Mouse (Mus musculus) ES-Bruce4 (cell line): Measurements from ENCODE around the gene Acadm. TPM values are rescaled to one million over a fixed set of nuclear protein-coding genes. Genes with fewer than 3 reads are reported as not detected.

Experiments
- H3K27ac ChIP-seq: 2 replicates; pipeline ENCODE4 v1.5.1; 2012; ENCODE audit warnings: low read length, inconsistent platforms; ENCODE audit not compliant: insufficient read depth
- H3K27me3 ChIP-seq: 2 replicates; pipeline ENCODE4 v1.6.1; 2012; ENCODE audit warnings: mild to moderate bottlenecking, low read length, inconsistent platforms; ENCODE audit not compliant: control insufficient read depth, poor library complexity, insufficient read depth, severe bottlenecking
- H3K36me3 ChIP-seq: 2 replicates; pipeline ENCODE4 v1.6.1; 2012; ENCODE audit warnings: inconsistent platforms, mild to moderate bottlenecking, low read length, moderate library complexity; ENCODE audit not compliant: control insufficient read depth, poor library complexity, insufficient read depth, severe bottlenecking
- H3K4me1 ChIP-seq: one replicate; pipeline ENCODE4 v1.8.1; 2011; ENCODE audit warnings: low read length; ENCODE audit not compliant: control insufficient read depth, insufficient read depth
- H3K4me3 ChIP-seq: 2 replicates; pipeline ENCODE4 v1.5.1; 2011; ENCODE audit warnings: low read depth, mild to moderate bottlenecking, low read length
- H3K9ac ChIP-seq: 2 replicates; pipeline ENCODE4 v1.6.1; 2012; ENCODE audit warnings: low read depth, mild to moderate bottlenecking, inconsistent platforms; ENCODE audit not compliant: poor library complexity, severe bottlenecking
- H3K9me3 ChIP-seq: replicated peaks from 2 replicates; pipeline ENCODE4 v1.6.1; 2012; ENCODE audit warnings: mild to moderate bottlenecking, low read length, inconsistent platforms; ENCODE audit not compliant: control insufficient read depth, poor library complexity, insufficient read depth, severe bottlenecking
- CTCF ChIP-seq: IDR thresholded peaks from one replicate; pipeline ENCODE4 v1.8.1; 2011; ENCODE audit warnings: low read depth, low read length
- EP300 ChIP-seq: IDR thresholded peaks from 2 replicates; pipeline ENCODE4 v1.6.1; 2011; ENCODE audit warnings: low read depth, low read length; ENCODE audit not compliant: insufficient read depth
- POLR2A ChIP-seq: IDR thresholded peaks from one replicate; pipeline ENCODE4 v1.8.1; 2011; ENCODE audit warnings: low read length; ENCODE audit not compliant: insufficient read depth
- polyA plus RNA-seq: library from polyadenylated mRNA; stranded (reverse); fragments of >200 nt; gene quantifications from 2 replicates; pipeline ENCODE4 v1.2.4, GENCODE M21; 2011; ENCODE audit warnings: low read depth; ENCODE audit not compliant: missing spikeins, insufficient read depth, insufficient read length

The Acadm gene
- polyA plus RNA-seq, 1 experiment = 105 TPM

- no peak for TF ChIP-seq CTCF
- no peak for TF ChIP-seq EP300
- no peak for TF ChIP-seq POLR2A
- H3K4me1 ChIP-seq = peaks cover 1% of the 10 kb centered on the region
- H3K4me3 ChIP-seq = no peak overlapping the region
- H3K27me3 ChIP-seq = no peaks in the 10 kb centered on the region
- peak overlapping the region; percentile 1; the same call in 1 of the 2 replicates for H3K27ac ChIP-seq
- peaks cover 4% of the 10 kb centered on the region for H3K36me3 ChIP-seq
- no peaks in the 10 kb centered on the region for H3K9me3 ChIP-seq
- H3K9ac ChIP-seq = no peak overlapping the region
These were observed 27.2 kb downstream of the Acadm start for GRCm38 (mm10) chr3:153917200-153917599.

- peak overlapping the region; percentile 80; the same call in 1 of the 2 replicates for H3K4me3 ChIP-seq
- H3K27ac ChIP-seq = no peak overlapping the region
- no peaks in the 10 kb centered on the region for H3K9me3 ChIP-seq
These were observed 30.8 kb downstream of the Acadm start for GRCm38 (mm10) chr3:153913510-153914243.

GRCm38 (mm10) chr3:153912546-153913509 lies 31.6 kb downstream of the Acadm start, which contains the start of gene Rabggtb:
Rabggtb (minus strand) TSS chr3:153913009.
- peak within 1 kb of the TSS; percentile 92 for H3K27ac ChIP-seq
- no peaks in the 10 kb centered on the region for H3K9me3 ChIP-seq
- peak; percentile 60 for TF ChIP-seq POLR2A
- TF ChIP-seq EP300 = no peak
- no peak for TF ChIP-seq CTCF
- peaks cover 1% of the 10 kb centered on the region for H3K4me1 ChIP-seq
- H3K9ac ChIP-seq = peak within 1 kb of the TSS; percentile 98
- peaks cover 45% of the 10 kb centered on the region for H3K36me3 ChIP-seq
- H3K4me3 ChIP-seq = peak within 1 kb of the TSS; percentile 98
- H3K27me3 ChIP-seq = no peaks in the 10 kb centered on the region

More at GRCm38 (mm10) chr3:153913510-153914243, 30.8 kb downstream of the Acadm start:
- Histone ChIP-seq H3K9ac (peak overlapping the region; percentile 98), H3K4me1 (peaks cover 1% of the 10 kb centered on the region), H3K36me3 (peaks cover 37% of the 10 kb centered on the region), H3K27me3 (no peaks in the 10 kb centered on the region)
- TF ChIP-seq POLR2A (no peak), CTCF (no peak), EP300 (no peak)

GRCm38 (mm10) chr3:153911882-153912440 lies 32.5 kb downstream of the Acadm start:
- TF ChIP-seq CTCF (no peak), EP300 (no peak), POLR2A (no peak)
- Histone ChIP-seq H3K4me1 (peaks cover 1% of the 10 kb centered on the region), H3K4me3 (peak overlapping the region; percentile 98), H3K9me3 (no peaks in the 10 kb centered on the region), H3K27me3 (no peaks in the 10 kb centered on the region), H3K27ac (peak overlapping the region; percentile 92), H3K36me3 (peaks cover 54% of the 10 kb centered on the region), H3K9ac (peak overlapping the region; percentile 98)

- Histone ChIP-seq H3K36me3 (peaks cover 60% of the 10 kb centered on the region), H3K4me1 (no peaks in the 10 kb centered on the region)
These were observed 33.1 kb downstream of the Acadm start for GRCm38 (mm10) chr3:153911197-153911881.

More at GRCm38 (mm10) chr3:153911197-153911881, 33.1 kb downstream of the Acadm start:
- peak overlapping the region; percentile 98 for H3K4me3 ChIP-seq
- H3K9me3 ChIP-seq = no peaks in the 10 kb centered on the region
- TF ChIP-seq CTCF = no peak
- TF ChIP-seq POLR2A = no peak
- TF ChIP-seq EP300 = no peak
- peak overlapping the region; percentile 92 for H3K27ac ChIP-seq
- H3K9ac ChIP-seq = peak overlapping the region; percentile 98
- no peaks in the 10 kb centered on the region for H3K27me3 ChIP-seq
